Mouse (Mus musculus) cerebellum, adult 11-12 months (tissue): ENCODE measurements around the gene Decr2.
A peak's percentile ranks its signal among the peaks of the same experiment; 100 is the strongest.
"Not testable (repeated sequence)": the region's sequence is repeated elsewhere in the genome, so short reads cannot be mapped to it uniquely, and the experiment has no call there.

Source experiments
- DNase-seq: peaks from one replicate; pipeline ENCODE4 v3.0.0; 2022

Gene Decr2

DNA sequence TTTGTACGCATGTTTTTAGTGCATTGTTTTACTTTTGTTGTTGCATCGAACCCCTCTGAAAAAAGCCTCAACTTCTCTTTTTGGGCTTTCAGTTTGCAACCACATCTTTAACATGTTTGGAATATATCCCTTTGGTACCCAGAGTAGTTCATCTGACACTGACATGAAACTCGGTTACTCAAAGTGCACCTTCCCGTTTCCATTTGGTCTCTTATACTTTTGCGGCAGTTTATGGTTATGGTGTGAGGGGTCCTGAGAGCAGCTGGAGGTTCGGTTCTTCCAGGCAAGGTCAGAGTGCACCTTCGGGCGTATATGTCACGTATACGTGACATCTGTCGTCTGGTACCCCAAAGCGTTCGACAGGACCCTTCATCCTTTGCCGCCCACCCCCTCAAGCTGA, 22.6 kb upstream of the Decr2 start:
- DNase-seq: no peak

GRCm38 (mm10) chr17:26111722-26112121, 21.6 kb upstream of the Decr2 start:
- peak; percentile 38 for DNase-seq

DNA sequence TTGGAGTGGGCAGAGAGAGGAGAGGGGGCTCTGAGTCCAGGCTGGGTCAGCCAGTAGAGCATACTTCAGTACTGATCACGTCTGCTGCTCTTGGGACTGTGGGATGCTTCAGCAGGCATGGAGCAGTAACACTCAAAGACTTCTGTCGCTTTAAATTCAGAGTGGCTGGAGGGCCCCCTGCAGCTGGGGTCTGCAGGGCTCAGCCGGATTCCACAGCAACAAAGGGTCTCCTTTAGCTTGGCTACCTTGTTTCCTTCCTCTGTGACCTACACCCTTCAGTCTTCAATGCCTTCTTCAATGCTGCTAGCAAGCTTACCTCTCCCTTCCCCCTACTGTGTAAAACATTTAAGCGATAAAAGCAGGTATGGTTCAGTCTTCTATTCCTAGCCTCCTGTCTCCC, 20.9 kb upstream of the Decr2 start:
- DNase-seq: no peak

DNA sequence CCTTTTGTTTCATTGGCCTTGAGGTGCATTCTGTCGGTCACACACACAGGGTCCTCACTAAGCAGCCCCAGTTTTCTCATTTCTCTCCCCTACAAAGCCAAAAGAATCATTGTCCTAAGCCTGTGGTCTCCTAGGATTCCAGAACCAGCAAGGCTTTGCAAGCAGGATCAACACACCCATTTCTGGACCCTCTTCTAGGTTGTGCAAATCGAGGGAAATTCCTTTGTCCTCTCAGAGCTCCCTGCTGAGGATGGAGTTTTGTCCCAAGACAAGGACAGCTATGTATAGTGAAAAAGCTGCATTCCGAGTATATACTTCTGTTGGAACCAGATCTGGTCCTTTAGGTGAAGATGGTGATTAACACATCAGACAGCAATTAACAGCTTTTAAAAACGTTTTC, 20.0 kb upstream of the Decr2 start:
- no peak for DNase-seq

GRCm38 (mm10) chr17:26105619-26106018, 15.5 kb upstream of the Decr2 start:
- no peak for DNase-seq

DNA sequence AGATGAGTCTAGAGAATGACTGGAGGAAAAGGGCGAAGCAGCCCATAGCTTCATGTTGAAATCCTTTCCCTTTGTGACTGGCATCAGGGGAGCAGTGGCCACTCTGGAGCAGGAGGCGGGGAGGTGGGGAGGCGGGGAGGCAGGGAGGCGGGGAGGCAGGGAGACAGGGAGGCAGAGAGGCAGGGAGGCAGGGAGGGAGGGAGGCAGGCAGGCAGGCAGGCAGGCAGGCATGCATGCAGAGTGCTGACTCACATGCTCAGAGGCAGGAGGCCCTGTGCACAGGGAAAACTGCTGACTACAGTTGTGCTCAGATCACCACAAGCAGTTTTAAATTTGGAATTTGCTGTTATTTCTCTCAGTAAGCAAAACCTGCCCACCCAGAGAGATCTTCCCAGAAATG, 11.3 kb upstream of the Decr2 start:
- DNase-seq: no peak

GRCm38 (mm10) chr17:26100166-26100565, 10.0 kb upstream of the Decr2 start:
- no peak for DNase-seq

DNA sequence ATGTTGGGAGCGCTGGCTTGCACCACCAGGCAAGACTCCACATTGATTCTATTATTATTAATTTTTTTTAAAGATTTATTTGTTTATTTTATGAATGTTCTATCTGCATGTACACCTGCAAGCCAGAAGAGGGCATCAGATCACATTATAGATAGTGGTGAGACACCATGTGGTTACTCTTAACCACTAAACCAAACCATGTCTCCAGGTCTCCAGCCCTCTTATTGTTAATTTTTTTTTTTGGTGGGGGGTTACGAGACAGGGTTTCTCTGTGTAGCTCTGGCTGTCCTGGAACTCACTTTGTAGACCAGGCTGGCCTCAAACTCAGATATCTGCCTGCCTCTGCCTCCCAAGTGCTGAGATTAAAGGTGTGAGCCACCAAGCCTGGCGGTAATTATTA, 9.2 kb upstream of the Decr2 start:
- not testable (repeated sequence) for DNase-seq

- no peak for DNase-seq
Observed at GRCm38 (mm10) chr17:26098461-26098860, 8.3 kb upstream of the Decr2 start.

DNA sequence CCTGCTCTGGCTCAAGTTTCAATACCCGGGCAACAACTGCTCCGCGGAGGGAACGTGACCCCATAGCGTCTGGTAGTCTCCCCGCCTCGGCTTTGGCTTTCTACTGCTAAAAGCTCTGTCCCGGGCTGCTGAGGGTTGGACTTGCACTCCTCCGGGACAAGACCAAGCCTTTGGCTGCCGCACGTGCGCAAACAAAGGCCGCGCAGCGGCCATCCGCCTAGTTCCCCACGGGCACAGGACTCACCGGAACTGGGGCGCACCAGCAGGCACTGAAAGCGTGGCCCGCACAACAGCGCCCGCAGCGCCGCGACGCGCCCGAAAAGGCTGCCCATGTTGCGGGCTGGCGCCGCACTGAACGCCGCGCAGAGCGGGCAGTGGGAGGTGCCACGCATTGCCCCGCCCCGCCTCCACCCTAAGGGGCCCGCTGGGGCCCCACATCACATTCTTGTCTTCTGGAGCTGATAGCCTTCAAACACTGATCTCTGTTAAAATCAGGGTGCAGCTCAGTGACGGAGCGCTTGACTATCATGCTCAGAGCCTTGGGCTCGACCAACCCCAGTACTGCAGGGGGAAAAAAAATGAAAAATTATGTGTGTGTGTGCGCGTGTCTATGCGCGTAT, 5.1 kb upstream of the Decr2 start, which contains the start of gene Nme4:
Nme4 (minus strand) TSS at position 482 of the 620 bp plus-strand sequence.
- peak; percentile 72 for DNase-seq

DNA sequence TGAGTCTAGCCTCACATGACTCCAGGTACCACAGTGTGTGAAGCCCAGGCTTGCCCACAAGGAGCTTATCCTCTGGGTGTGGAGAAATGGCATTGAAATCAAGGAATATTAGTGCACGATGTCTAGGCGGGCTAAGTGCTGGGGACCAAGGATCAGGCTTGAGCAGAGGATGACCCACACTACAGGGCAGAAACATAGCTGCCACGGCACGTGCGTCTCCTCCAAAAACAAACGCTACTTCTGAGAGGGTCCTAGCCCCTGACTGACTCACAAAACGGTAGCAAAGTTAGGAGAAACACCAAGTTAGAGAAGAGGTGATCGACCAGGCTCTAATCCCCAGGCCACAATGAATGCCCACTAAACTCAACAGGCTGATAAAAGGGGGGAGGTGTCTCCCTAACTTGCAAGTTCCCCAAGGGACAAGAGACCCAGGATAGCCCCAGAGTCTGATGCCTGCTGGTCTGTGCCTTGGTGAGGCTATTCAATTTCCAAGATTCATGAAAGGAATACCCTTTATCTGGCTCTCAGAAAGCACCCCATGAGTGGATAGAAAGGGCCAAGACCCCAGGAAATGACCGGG, 4.5 kb upstream of the Decr2 start:
- DNase-seq: no peak

DNA sequence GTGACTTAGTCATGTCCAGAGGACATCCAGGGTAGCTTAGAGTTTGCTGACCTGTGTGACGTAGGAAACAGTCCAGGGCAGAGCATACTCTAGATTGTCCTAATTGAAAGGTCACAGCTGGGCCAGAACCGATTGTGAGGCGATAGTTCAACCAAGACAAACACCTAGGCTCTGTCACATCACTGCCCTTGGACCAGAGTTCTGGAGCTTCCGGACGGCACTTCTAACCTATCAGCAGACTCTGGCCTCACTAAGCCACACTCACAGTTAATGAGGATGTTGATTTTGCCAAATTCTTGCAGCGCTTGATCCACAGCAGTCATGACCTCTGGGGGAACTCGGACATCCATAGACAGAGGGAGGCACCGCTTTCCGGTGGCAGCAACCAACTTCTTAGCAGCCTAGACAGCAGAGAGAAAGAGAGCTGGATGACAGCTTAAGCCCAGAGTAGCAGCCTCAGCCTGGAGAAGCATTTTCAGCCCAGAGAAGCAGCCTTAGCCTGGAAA, 3.0 kb downstream of the Decr2 start:
- no peak for DNase-seq

- no peak for DNase-seq
Observed at GRCm38 (mm10) chr17:26080867-26081266, 9.3 kb downstream of the Decr2 start.

DNA sequence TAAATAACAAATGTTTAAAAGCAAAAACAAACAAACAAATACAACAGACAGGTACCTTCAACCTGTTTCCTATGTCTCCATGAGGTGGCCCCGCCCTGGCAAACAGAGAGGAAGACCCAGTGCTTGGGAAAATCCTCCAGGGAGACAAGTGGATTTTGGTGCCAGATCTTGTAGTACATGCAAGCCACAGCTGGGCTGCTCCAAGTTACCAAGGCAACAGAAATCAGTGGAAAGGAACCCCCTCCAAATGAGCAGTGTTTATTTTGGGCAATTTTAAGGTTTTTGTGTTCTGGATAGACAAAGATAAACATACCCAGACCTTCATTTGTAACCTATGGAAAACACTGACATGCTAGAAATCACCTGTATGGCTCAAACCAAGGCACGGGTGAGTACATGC, 11.3 kb downstream of the Decr2 start:
- DNase-seq: no peak

DNA sequence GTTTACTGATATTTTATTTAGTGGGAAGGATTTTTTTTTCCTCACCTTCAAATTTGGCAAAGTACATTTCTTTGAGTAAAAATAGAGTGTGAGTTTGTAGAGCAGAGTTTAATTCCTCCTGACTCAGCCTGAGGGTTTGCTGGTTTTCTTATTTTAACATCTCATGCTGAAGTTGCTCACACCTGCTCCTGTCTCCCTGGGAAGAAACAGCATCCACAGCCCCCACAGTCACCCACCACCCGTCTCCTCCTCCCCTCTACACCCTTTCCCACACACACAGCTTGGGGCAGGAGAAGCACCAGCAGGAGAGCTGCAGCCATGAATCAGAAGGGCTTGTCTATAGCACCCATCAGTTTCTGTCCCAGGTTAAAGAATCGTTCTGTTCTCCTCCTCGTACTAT, 14.9 kb downstream of the Decr2 start:
- DNase-seq: no peak

GRCm38 (mm10) chr17:26070136-26070535, 20.0 kb downstream of the Decr2 start:
- DNase-seq: no peak

- peak; percentile 82 for DNase-seq
Observed at GRCm38 (mm10) chr17:26068831-26069739, 21.1 kb downstream of the Decr2 start, which contains the start of gene Rab11fip3. Gene Rab11fip3, minus strand, starts transcription at chr17:26069555.

DNA sequence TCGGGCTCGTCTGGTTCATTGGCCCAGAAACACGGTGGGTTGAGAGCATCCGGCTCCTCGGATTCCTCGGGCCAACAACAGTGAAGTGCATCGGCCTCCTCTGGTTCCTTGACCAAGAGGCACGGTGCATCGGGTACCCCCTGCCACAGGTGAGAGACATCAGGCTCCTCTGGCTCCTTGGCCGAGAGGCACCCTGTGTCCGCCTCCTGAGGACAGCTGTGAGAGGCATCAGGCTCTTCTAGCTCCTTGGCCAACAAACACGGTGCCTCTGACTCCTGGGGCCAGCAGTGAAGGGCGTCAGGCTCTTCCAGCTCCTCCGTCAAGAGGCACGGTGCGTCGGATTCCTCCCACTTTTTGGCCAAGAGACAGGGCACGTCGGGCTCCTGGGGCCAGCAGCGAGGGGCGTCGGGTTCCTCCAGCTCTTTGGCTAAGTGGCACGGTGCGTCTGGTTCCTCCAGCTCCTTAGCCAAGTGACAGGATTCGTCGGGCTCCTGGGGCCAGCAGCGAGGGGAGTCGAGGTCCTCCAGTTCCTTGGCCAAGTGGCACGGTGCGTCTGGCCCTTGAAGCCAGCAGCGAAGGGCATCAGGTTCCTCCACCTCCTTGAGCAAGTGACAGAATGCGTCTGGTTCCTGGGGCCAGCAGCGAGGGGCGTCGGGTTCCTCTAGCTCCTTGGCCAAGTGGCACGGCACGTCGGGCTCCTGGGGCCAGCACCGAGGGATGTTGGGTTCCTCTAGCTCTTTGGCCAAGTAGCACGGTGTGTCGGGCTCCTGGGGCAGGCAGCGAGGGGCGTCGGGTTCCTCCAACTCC, 21.9 kb downstream of the Decr2 start:
- peak; percentile 52 for DNase-seq

- DNase-seq: no peak
Observed at GRCm38 (mm10) chr17:26066488-26067020, 23.6 kb downstream of the Decr2 start.

GRCm38 (mm10) chr17:26064916-26065315, 25.2 kb downstream of the Decr2 start:
- DNase-seq: no peak

DNA sequence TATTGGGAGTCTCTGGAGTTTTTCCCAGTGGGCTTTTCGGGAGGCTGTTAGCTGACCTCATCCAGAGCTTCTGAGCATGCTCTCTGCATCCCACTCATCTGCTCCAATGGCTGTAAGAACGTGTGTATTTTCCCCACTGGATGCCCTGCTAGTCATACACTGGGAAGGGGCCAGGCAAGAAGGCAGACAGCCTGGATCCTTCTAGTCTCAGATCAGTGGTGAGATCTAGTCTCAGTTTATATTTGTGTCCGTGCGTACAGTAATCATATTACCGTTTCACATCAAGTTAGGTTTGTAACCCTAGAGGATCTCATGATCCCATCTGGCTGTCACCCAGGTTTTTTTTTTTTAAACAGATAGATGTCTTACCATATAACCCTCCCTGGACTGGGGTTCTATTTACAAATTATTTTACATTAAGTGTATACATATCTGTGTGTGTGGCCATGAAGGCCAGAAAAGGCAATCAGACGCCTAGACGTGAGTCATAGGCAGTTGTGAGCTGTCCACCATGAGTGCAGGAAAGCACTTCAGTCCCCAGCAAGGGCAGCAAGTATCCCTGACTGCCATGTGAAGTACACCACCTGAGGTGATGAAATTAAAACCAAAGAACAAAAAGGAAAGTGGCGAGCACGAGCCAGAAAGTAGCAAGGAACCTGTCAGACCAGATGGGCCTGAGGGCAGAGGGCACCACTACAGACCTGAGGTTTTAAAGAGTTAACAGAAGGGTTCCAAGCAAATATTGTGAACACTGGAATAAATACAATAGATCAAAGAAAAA, 32.2 kb downstream of the Decr2 start:
- no peak for DNase-seq

DNA sequence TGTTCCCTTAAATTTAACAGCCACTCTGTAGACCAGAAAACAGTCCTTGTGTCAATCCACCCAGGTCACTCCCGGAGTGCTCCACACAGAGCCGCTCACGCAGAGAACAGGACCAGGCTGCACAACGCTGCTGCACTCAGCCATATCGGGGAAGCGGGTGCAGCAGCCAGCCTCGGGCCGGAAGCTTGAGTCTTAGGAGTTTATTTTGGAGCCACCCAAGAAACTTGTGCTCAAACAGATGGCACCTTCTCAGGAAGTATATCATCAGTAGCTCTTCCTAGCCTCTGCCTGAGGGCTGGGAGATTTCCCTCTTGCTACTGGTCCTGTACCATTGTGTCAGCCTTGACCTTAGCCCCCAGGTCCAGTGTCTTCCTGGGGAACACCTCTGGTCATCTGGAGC, 32.9 kb downstream of the Decr2 start:
- no peak for DNase-seq
